Mouse (Mus musculus) brain, embryonic 14.5 days (tissue): ENCODE data around the gene Tspan4.

Source experiments
- CTCF ChIP-seq: fragments of 200-500 bp; IDR thresholded peaks from 2 replicates; pipeline ENCODE4 v1.5.1; 2012; ENCODE audit warnings: inconsistent platforms, mild to moderate bottlenecking, moderate library complexity, borderline replicate concordance; ENCODE audit not compliant: insufficient read depth, insufficient read length; ENCODE audit errors: extremely low read depth
- POLR2A ChIP-seq: fragments of 200-500 bp; IDR thresholded peaks from 2 replicates; pipeline ENCODE4 v1.6.1; 2012; ENCODE audit warnings: mild to moderate bottlenecking, inconsistent platforms, borderline replicate concordance; ENCODE audit not compliant: poor library complexity, insufficient read depth, insufficient read length, severe bottlenecking; ENCODE audit errors: extremely low read depth

DNA sequence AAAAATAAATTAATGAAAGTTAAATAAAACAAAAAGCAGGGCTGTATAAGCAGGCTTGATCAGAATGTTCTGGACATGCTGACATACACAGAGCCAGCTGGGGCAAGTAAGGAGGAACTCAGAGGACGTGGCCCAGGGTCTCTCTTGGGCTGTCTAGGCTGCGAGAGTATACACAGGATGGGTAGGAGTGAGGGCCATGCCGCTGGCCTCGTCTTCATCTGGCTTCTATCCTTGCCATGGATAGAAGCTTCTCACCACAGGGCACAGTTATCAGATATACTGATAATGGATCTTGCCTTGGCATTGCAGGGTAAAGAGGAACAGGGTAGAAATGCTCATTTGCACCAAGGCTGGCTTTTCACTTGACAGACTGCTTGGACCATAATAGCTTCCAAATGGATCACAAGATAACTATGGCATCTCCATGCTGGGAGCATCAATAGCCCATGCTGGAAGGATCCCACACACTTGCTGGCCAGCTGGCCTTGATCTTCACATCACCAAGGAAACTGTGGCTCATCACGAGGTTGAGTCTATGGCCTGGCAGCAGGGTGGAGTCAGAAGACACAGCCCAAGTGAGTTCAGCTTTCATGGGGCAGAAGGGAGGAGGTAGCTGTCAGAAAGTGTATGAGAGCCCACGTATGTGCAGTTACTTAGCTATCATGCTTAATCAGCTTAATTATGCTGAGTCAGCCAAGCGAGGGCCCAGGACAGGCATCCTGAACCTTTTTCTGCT lies 26.9 kb downstream of the Tspan4 start:
- no peak for TF ChIP-seq POLR2A
- TF ChIP-seq CTCF = no peak
